Mouse (Mus musculus) bone marrow, adult 2 months (tissue): ENCODE measurements around the gene Vmn1r22.

Source experiments
- CTCF ChIP-seq: fragments of 200-500 bp; IDR thresholded peaks from 2 replicates; pipeline ENCODE4 v1.5.1; 2011; ENCODE audit warnings: low read length, control low read depth; ENCODE audit not compliant: control insufficient read depth, insufficient read depth
- POLR2A ChIP-seq: fragments of 200-500 bp; IDR thresholded peaks from 2 replicates; pipeline ENCODE4 v1.6.1; 2011; ENCODE audit warnings: low read depth, mild to moderate bottlenecking, control low read depth, low read length, borderline replicate concordance; ENCODE audit not compliant: control insufficient read depth

DNA sequence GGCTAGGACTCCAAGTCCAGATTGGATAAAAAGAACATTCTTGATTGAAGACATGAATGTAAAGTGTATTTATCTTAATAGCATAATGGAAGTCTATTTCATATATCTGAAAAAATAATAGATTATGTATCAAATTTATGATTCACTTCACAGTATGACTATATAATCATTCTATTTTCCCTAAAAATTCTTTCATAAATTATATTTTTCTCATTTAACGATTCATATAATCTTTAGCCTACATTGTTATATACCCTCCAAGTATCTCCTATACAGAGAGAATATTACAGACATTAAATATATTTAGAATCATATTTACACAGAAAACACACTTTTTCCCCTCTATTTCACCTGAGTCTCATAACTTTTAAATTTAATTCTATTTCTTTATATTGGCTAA is 18.9 kb upstream of the Vmn1r22 start, which contains the start of gene Vmn1r23:
- TF ChIP-seq CTCF (no peak), POLR2A (no peak)
